Mouse (Mus musculus) liver, adult 2 months (tissue): ENCODE results near the gene Rcvrn. TPM values are rescaled to one million over a fixed set of nuclear protein-coding genes. Genes with fewer than 3 reads are reported as not detected.

Experiments
- DNase-seq: peaks from one replicate; pipeline ENCODE4 v3.0.0-alpha.2; 2011; ENCODE audit warnings: low read depth, low spot score; ENCODE audit errors: extremely low read depth
- H3K27ac ChIP-seq: fragments of 200-500 bp; replicated peaks from 2 replicates; pipeline ENCODE4 v1.5.1; 2012; ENCODE audit warnings: low read depth, mild to moderate bottlenecking, control low read depth, inconsistent platforms, low read length; ENCODE audit not compliant: insufficient read depth
- H3K27me3 ChIP-seq: fragments of 200-500 bp; 2 replicates; pipeline ENCODE4 v1.6.1; 2012; ENCODE audit warnings: mild to moderate bottlenecking, moderate library complexity, low read length, inconsistent platforms; ENCODE audit not compliant: control insufficient read depth, insufficient read depth
- H3K36me3 ChIP-seq: fragments of 200-500 bp; 2 replicates; pipeline ENCODE4 v1.6.1; 2012; ENCODE audit warnings: low read length, inconsistent platforms; ENCODE audit not compliant: control insufficient read depth, insufficient read depth
- H3K4me1 ChIP-seq: fragments of 200-500 bp; 2 replicates; pipeline ENCODE4 v1.6.1; 2011; ENCODE audit warnings: low read length; ENCODE audit not compliant: control insufficient read depth, insufficient read depth
- H3K4me3 ChIP-seq: fragments of 200-500 bp; 2 replicates; pipeline ENCODE4 v1.5.1; 2011; ENCODE audit warnings: low read depth, mild to moderate bottlenecking, control low read depth, low read length, moderate library complexity; ENCODE audit not compliant: insufficient read depth
- H3K79me2 ChIP-seq: fragments of 200-500 bp; 2 replicates; pipeline ENCODE4 v1.6.1; 2012; ENCODE audit warnings: inconsistent platforms, mild to moderate bottlenecking, low read length, moderate library complexity; ENCODE audit not compliant: control insufficient read depth, insufficient read depth
- H3K9ac ChIP-seq: fragments of 200-500 bp; 2 replicates; pipeline ENCODE4 v1.6.1; 2012; ENCODE audit warnings: low read depth, mild to moderate bottlenecking, control low read depth, inconsistent platforms, low read length
- CTCF ChIP-seq: fragments of 200-500 bp; IDR thresholded peaks from 2 replicates; pipeline ENCODE4 v1.5.1; 2011; ENCODE audit warnings: low read depth, low read length, control low read depth
- POLR2A ChIP-seq: fragments of 200-500 bp; IDR thresholded peaks from 2 replicates; pipeline ENCODE4 v1.6.1; 2011; ENCODE audit warnings: low read length, control low read depth; ENCODE audit not compliant: insufficient read depth; ENCODE audit errors: extremely low read depth
- WGBS: fragments of 180-500 bp; shearing (Covaris S2); methylation state at CpG from one replicate; pipeline ENCODE4 v1.1.7; 2018; 5-methylcytosine and 5-hydroxymethylcytosine counted together
- polyA plus RNA-seq: library from polyadenylated mRNA; depleted of rRNA; stranded (reverse); fragments of >200 nt; gene quantifications from 2 replicates; pipeline ENCODE4 v1.2.3, GENCODE M21; 2012; rRNA removed
- total RNA-seq: library from RNA; depleted of rRNA; stranded (reverse); fragments of >200 nt; gene quantifications from 2 replicates; pipeline ENCODE4 v1.2.3, GENCODE M21; 2014; rRNA removed

Gene Rcvrn
- total RNA-seq (not detected in 2 replicates), polyA plus RNA-seq (not detected in 2 replicates)

- Histone ChIP-seq H3K4me1 (no peaks in the 10 kb centered on the region), H3K79me2 (no peaks in the 10 kb centered on the region), H3K36me3 (no peaks in the 10 kb centered on the region), H3K27ac (no peak within 1 kb of the TSS), H3K9ac (no peak within 1 kb of the TSS), H3K4me3 (no peak within 1 kb of the TSS), H3K27me3 (no peaks in the 10 kb centered on the region)
- 78% methylated on average over 7 of the region's 7 CpGs for WGBS
- no peak for TF ChIP-seq POLR2A
- TF ChIP-seq CTCF = no peak
- DNase-seq = no peak
These were observed at the start of gene Rcvrn for GRCm38 (mm10) chr11:67694703-67695376. TSS of gene Rcvrn (plus strand) at chr11:67695326.

- DNase-seq = peak; percentile 54
- 30% methylated on average over 5 of the region's 5 CpGs for WGBS
These were observed 47.4 kb upstream of the Rcvrn start for GRCm38 (mm10) chr11:67647745-67648144.

GRCm38 (mm10) chr11:67648651-67649407 is 46.3 kb upstream of the Rcvrn start:
- TF ChIP-seq POLR2A (no peak), CTCF (no peak)
- H3K36me3 ChIP-seq = no peaks in the 10 kb centered on the region
- H3K4me3 ChIP-seq = no peak overlapping the region

More at GRCm38 (mm10) chr11:67647745-67648144, 47.4 kb upstream of the Rcvrn start:
- no peak overlapping the region for H3K9ac ChIP-seq
- no peaks in the 10 kb centered on the region for H3K79me2 ChIP-seq
- H3K36me3 ChIP-seq = no peaks in the 10 kb centered on the region
- H3K27me3 ChIP-seq = no peaks in the 10 kb centered on the region
- H3K4me1 ChIP-seq = no peaks in the 10 kb centered on the region
- TF ChIP-seq POLR2A (no peak), CTCF (peak; percentile 98)
- no peak overlapping the region for H3K4me3 ChIP-seq
- no peak overlapping the region for H3K27ac ChIP-seq

GRCm38 (mm10) chr11:67649971-67650707 is 45.0 kb upstream of the Rcvrn start:
- no peaks in the 10 kb centered on the region for H3K27me3 ChIP-seq
- H3K4me3 ChIP-seq = no peak overlapping the region
- H3K36me3 ChIP-seq = no peaks in the 10 kb centered on the region
- DNase-seq = no peak
- TF ChIP-seq POLR2A (no peak), CTCF (peak; percentile 25; the same call in 1 of the 2 replicates)
- H3K4me1 ChIP-seq = no peaks in the 10 kb centered on the region
- H3K9ac ChIP-seq = no peak overlapping the region
- H3K27ac ChIP-seq = no peak overlapping the region
- H3K79me2 ChIP-seq = no peaks in the 10 kb centered on the region
- 68% methylated on average over 10 of the region's 10 CpGs for WGBS

More at GRCm38 (mm10) chr11:67648651-67649407, 46.3 kb upstream of the Rcvrn start:
- Histone ChIP-seq H3K27ac (no peak overlapping the region), H3K4me1 (no peaks in the 10 kb centered on the region), H3K27me3 (no peaks in the 10 kb centered on the region), H3K9ac (no peak overlapping the region), H3K79me2 (no peaks in the 10 kb centered on the region)
- DNase-seq = no peak
- WGBS = 69% methylated on average over 11 of the region's 11 CpGs

GRCm38 (mm10) chr11:67651731-67652130 is 43.4 kb upstream of the Rcvrn start:
- H3K4me1 ChIP-seq = no peaks in the 10 kb centered on the region
- H3K27me3 ChIP-seq = no peaks in the 10 kb centered on the region
- no peaks in the 10 kb centered on the region for H3K36me3 ChIP-seq
- WGBS = 80% methylated on average over 6 of the region's 6 CpGs
- no peak overlapping the region for H3K4me3 ChIP-seq
- H3K9ac ChIP-seq = no peak overlapping the region
- no peak for DNase-seq
- H3K79me2 ChIP-seq = no peaks in the 10 kb centered on the region
- TF ChIP-seq CTCF = no peak
- TF ChIP-seq POLR2A = no peak
- H3K27ac ChIP-seq = no peak overlapping the region
